Comparison of ENCODE assay signal across 18 mouse cellular contexts in genomic region chr1:75518427-75518826, GRCm38 (mm10). TPM values are rescaled to one million over a fixed set of nuclear protein-coding genes. Genes with fewer than 3 reads are reported as not detected.
DNase-seq lines count a peak whose midpoint lies in the region; ATAC-seq lines count a peak whose summit lies in the region.
"Had no signal": no experiment of that assay in that cellular context is flagged by ENCODE, and none has a peak within 500 bp of the region (broad histone marks: within the 10 kb centered on the region; RNA-seq: fewer than 3 reads in every experiment).

No protein-coding gene starts in this region.

- H3K36me3 ChIP-seq in heart, embryonic 15.5 days: no peaks in the 10 kb centered on the region
- no peaks in the 10 kb centered on the region for H3K36me3 ChIP-seq in lung, embryonic 15.5 days
- H3K36me3 ChIP-seq in embryonic facial prominence, embryonic 12.5 days: no peaks in the 10 kb centered on the region
- H3K36me3 ChIP-seq in stomach, embryonic 16.5 days (ENCODE audit: control insufficient read depth, insufficient read depth, low read length): no peaks in the 10 kb centered on the region
- H3K36me3 ChIP-seq: heart, embryonic 10.5 days had no signal

- no peak for DNase-seq in heart, postnatal 10 days
- DNase-seq in lung, adult 18-20 months: no peak
- no peak for DNase-seq in adrenal gland, postnatal 25 days
- no peak for DNase-seq in left cerebral cortex, adult 18-20 months (ENCODE audit: low spot score in 2 of 2)
- DNase-seq: cerebellum, adult 9-11 months; heart, postnatal 4 days had no signal

- no peak overlapping the region for H3K4me2 ChIP-seq in heart, embryonic 15.5 days
- no peak overlapping the region for H3K4me2 ChIP-seq in lung, embryonic 15.5 days
- H3K4me2 ChIP-seq in embryonic facial prominence, embryonic 12.5 days (replicated peaks): no peak overlapping the region
- no peak overlapping the region for H3K4me2 ChIP-seq in stomach, embryonic 16.5 days (ENCODE audit: low read depth, low read length)

- ATAC-seq in heart, embryonic 15.5 days (replicated peaks; ENCODE audit: insufficient number of reproducible peaks, insufficient read depth, low FRiP score, low read depth): no peak
- ATAC-seq in lung, embryonic 15.5 days (ENCODE audit: borderline replicate concordance, extremely low read depth, low FRiP score, low TSS enrichment): no peak
- ATAC-seq in embryonic facial prominence, embryonic 12.5 days (ENCODE audit: insufficient number of reproducible peaks, insufficient read depth, low FRiP score, low TSS enrichment): no peak
- ATAC-seq in stomach, embryonic 16.5 days (ENCODE audit: insufficient read depth, low FRiP score): no peak
- ATAC-seq: forebrain, embryonic 16.5 days; hindbrain, postnatal 0 days; lung, postnatal 0 days; midbrain, embryonic 16.5 days had no signal

- whole genome bisulfite sequencing in heart, embryonic 15.5 days: 94% methylated on average over 4 of the region's 4 CpGs
- WGBS in lung, embryonic 15.5 days: 91% methylated on average over 4 of the region's 4 CpGs
- 94% methylated on average over 4 of the region's 4 CpGs for WGBS in embryonic facial prominence, embryonic 12.5 days
- WGBS in stomach, embryonic 16.5 days: 94% methylated on average over 4 of the region's 4 CpGs

- H3K4me1 ChIP-seq in heart, embryonic 15.5 days (replicated peaks): peaks cover 47% of the 10 kb centered on the region
- peaks cover 29% of the 10 kb centered on the region for H3K4me1 ChIP-seq in lung, embryonic 15.5 days
- H3K4me1 ChIP-seq in embryonic facial prominence, embryonic 12.5 days: peaks cover 5% of the 10 kb centered on the region; the same call in 1 of the 2 replicates
- H3K4me1 ChIP-seq in stomach, embryonic 16.5 days (ENCODE audit: control insufficient read depth, insufficient read depth, low read length): peaks cover 18% of the 10 kb centered on the region

- no peak overlapping the region for H3K4me3 ChIP-seq in heart, embryonic 15.5 days
- no peak overlapping the region for H3K4me3 ChIP-seq in lung, embryonic 15.5 days
- no peak overlapping the region for H3K4me3 ChIP-seq in embryonic facial prominence, embryonic 12.5 days
- H3K4me3 ChIP-seq in stomach, embryonic 16.5 days (replicated peaks; ENCODE audit: low read length): no peak overlapping the region
- H3K4me3 ChIP-seq: erythroblast, embryonic 14.5 days; heart, embryonic 10.5 days had no signal

- H3K27me3 ChIP-seq in heart, embryonic 15.5 days: no peaks in the 10 kb centered on the region
- H3K27me3 ChIP-seq in lung, embryonic 15.5 days: no peaks in the 10 kb centered on the region
- H3K27me3 ChIP-seq in embryonic facial prominence, embryonic 12.5 days: no peaks in the 10 kb centered on the region
- H3K27me3 ChIP-seq in stomach, embryonic 16.5 days (ENCODE audit: control insufficient read depth, insufficient read depth, low read length): no peaks in the 10 kb centered on the region

- intact Hi-C loops in heart, postnatal 10 days (cut with DNase I): no loop called here

- no peaks in the 10 kb centered on the region for H3K9me3 ChIP-seq in heart, embryonic 15.5 days (replicated peaks)
- H3K9me3 ChIP-seq in lung, embryonic 15.5 days: no peaks in the 10 kb centered on the region
- H3K9me3 ChIP-seq in embryonic facial prominence, embryonic 12.5 days: no peaks in the 10 kb centered on the region
- H3K9me3 ChIP-seq in stomach, embryonic 16.5 days (replicated peaks; ENCODE audit: control insufficient read depth, low read length): no peaks in the 10 kb centered on the region
- H3K9me3 ChIP-seq: heart, embryonic 10.5 days had no signal

- H3K9ac ChIP-seq in heart, embryonic 15.5 days: no peak overlapping the region
- H3K9ac ChIP-seq in lung, embryonic 15.5 days: no peak overlapping the region
- no peak overlapping the region for H3K9ac ChIP-seq in embryonic facial prominence, embryonic 12.5 days
- H3K9ac ChIP-seq in stomach, embryonic 16.5 days (ENCODE audit: low read length): no peak overlapping the region

- H3K27ac ChIP-seq in heart, embryonic 15.5 days: peak overlapping the region; percentile 98; the same call in 1 of the 2 replicates
- peak overlapping the region; percentile 98; the same call in 1 of the 2 replicates for H3K27ac ChIP-seq in lung, embryonic 15.5 days
- H3K27ac ChIP-seq in embryonic facial prominence, embryonic 12.5 days: peak overlapping the region; percentile 67
- H3K27ac ChIP-seq in stomach, embryonic 16.5 days (ENCODE audit: low read length): peak overlapping the region; percentile 72
- H3K27ac ChIP-seq: heart, embryonic 10.5 days; hindbrain, postnatal 0 days had no signal

RNA-seq across cellular contexts. Expression of gene Stk11ip, which starts 2.9 kb away (rescaled TPM):
- 10.4 and 15.8 TPM in 2 replicates for polyA plus RNA-seq in heart, embryonic 15.5 days (2015; fragmentation: Nextera tagmentation; extraction: Ambion mirVana)
- total RNA-seq in heart, postnatal 10 days (2021): 10 to 100 TPM; 12.7 to 13.9 TPM
- 20.7 and 20.8 TPM in 2 replicates for polyA plus RNA-seq in lung, embryonic 15.5 days (2015; fragmentation: Nextera tagmentation; extraction: Ambion mirVana)
- 28.0 and 28.7 TPM in 2 replicates for polyA plus RNA-seq in embryonic facial prominence, embryonic 12.5 days (2016; fragmentation: Nextera tagmentation; extraction: Ambion mirVana)
- polyA plus RNA-seq in stomach, embryonic 16.5 days (2015; fragmentation: Nextera tagmentation; extraction: Ambion mirVana): 18.6 and 19.8 TPM in 2 replicates
- 19.2 and 35.4 TPM in 2 replicates for total RNA-seq in adrenal gland, postnatal 25 days (2021)
- total RNA-seq in left cerebral cortex, adult 18-20 months (2021): 10 to 100 TPM; 30.9 to 34.9 TPM

RNA-seq across cellular contexts. Expression of gene Inha, which starts 11.6 kb away (rescaled TPM):
- 4.1 and 5.9 TPM in 2 replicates for polyA plus RNA-seq in heart, embryonic 15.5 days (2015; fragmentation: Nextera tagmentation; extraction: Ambion mirVana)
- total RNA-seq in heart, postnatal 10 days (2021): 1 to 10 TPM; 5.1 to 8.5 TPM
- polyA plus RNA-seq in lung, embryonic 15.5 days (2015; fragmentation: Nextera tagmentation; extraction: Ambion mirVana): 3.6 and 4.6 TPM in 2 replicates
- 11.7 and 11.8 TPM in 2 replicates for polyA plus RNA-seq in embryonic facial prominence, embryonic 12.5 days (2016; fragmentation: Nextera tagmentation; extraction: Ambion mirVana)
- polyA plus RNA-seq in stomach, embryonic 16.5 days (2015; fragmentation: Nextera tagmentation; extraction: Ambion mirVana): 7.4 and 8.3 TPM in 2 replicates
- 42.4 and 44.1 TPM in 2 replicates for total RNA-seq in adrenal gland, postnatal 25 days (2021)
- 10 to 100 TPM; 21.5 to 25.2 TPM for total RNA-seq in left cerebral cortex, adult 18-20 months (2021)
- total RNA-seq: liver, adult 2 months; megakaryocyte, adult 5-6 weeks had no signal
- polyA plus RNA-seq: erythroblast, embryonic 14.5 days had no signal

RNA-seq across cellular contexts. Expression of gene Obsl1, which starts 12.2 kb away (rescaled TPM):
- polyA plus RNA-seq in heart, embryonic 15.5 days (2015; fragmentation: Nextera tagmentation; extraction: Ambion mirVana): 95.1 and 122 TPM in 2 replicates
- total RNA-seq in heart, postnatal 10 days (2021): 100 to 1,000 TPM; 171 to 173 TPM
- 74.0 and 77.9 TPM in 2 replicates for polyA plus RNA-seq in lung, embryonic 15.5 days (2015; fragmentation: Nextera tagmentation; extraction: Ambion mirVana)
- 101 and 104 TPM in 2 replicates for polyA plus RNA-seq in embryonic facial prominence, embryonic 12.5 days (2016; fragmentation: Nextera tagmentation; extraction: Ambion mirVana)
- polyA plus RNA-seq in stomach, embryonic 16.5 days (2015; fragmentation: Nextera tagmentation; extraction: Ambion mirVana): 34.1 and 44.4 TPM in 2 replicates
- total RNA-seq in adrenal gland, postnatal 25 days (2021): 83.1 and 107 TPM in 2 replicates
- 10 to 100 TPM; 26.6 to 29.6 TPM for total RNA-seq in left cerebral cortex, adult 18-20 months (2021)
- total RNA-seq: megakaryocyte, adult 5-6 weeks had no signal

RNA-seq across cellular contexts. Expression of gene Slc4a3, which starts 27.6 kb away (rescaled TPM):
- 28.9 and 33.4 TPM in 2 replicates for polyA plus RNA-seq in heart, embryonic 15.5 days (2015; fragmentation: Nextera tagmentation; extraction: Ambion mirVana)
- total RNA-seq in heart, postnatal 10 days (2021): 100 to 1,000 TPM; 128 to 149 TPM
- polyA plus RNA-seq in lung, embryonic 15.5 days (2015; fragmentation: Nextera tagmentation; extraction: Ambion mirVana): 11.3 and 13.2 TPM in 2 replicates
- polyA plus RNA-seq in embryonic facial prominence, embryonic 12.5 days (2016; fragmentation: Nextera tagmentation; extraction: Ambion mirVana): 33.1 and 33.7 TPM in 2 replicates
- 14.1 and 15.4 TPM in 2 replicates for polyA plus RNA-seq in stomach, embryonic 16.5 days (2015; fragmentation: Nextera tagmentation; extraction: Ambion mirVana)
- 139 and 184 TPM in 2 replicates for total RNA-seq in adrenal gland, postnatal 25 days (2021)
- 100 to 1,000 TPM; 175 to 178 TPM for total RNA-seq in left cerebral cortex, adult 18-20 months (2021)
- total RNA-seq: megakaryocyte, adult 5-6 weeks had no signal
- polyA plus RNA-seq: erythroblast, embryonic 14.5 days had no signal

RNA-seq across cellular contexts. Expression of gene Tmem198, which starts 39.1 kb away (rescaled TPM):
- 0.39 and 0.80 TPM in 2 replicates for polyA plus RNA-seq in heart, embryonic 15.5 days (2015; fragmentation: Nextera tagmentation; extraction: Ambion mirVana)
- under 1 TPM; 0.38 to 0.52 TPM for total RNA-seq in heart, postnatal 10 days (2021)
- 0.65 and 0.82 TPM in 2 replicates for polyA plus RNA-seq in lung, embryonic 15.5 days (2015; fragmentation: Nextera tagmentation; extraction: Ambion mirVana)
- polyA plus RNA-seq in embryonic facial prominence, embryonic 12.5 days (2016; fragmentation: Nextera tagmentation; extraction: Ambion mirVana): 2.5 and 3.1 TPM in 2 replicates
- polyA plus RNA-seq in stomach, embryonic 16.5 days (2015; fragmentation: Nextera tagmentation; extraction: Ambion mirVana): 1.6 and 2.1 TPM in 2 replicates
- 2.8 and 4.1 TPM in 2 replicates for total RNA-seq in adrenal gland, postnatal 25 days (2021)
- 100 to 1,000 TPM in 1 of 2 experiments, 10 to 100 TPM in 1; 93.8 to 107 TPM for total RNA-seq in left cerebral cortex, adult 18-20 months (2021)
